Mouse (Mus musculus): ENCODE measurements around the gene Rnf166. TPM values are rescaled to one million over a fixed set of nuclear protein-coding genes. Genes with fewer than 3 reads are reported as not detected.

The Rnf166 gene
- polyA plus RNA-seq, 1 experiment from 2014 or later: 35.3 TPM

DNA sequence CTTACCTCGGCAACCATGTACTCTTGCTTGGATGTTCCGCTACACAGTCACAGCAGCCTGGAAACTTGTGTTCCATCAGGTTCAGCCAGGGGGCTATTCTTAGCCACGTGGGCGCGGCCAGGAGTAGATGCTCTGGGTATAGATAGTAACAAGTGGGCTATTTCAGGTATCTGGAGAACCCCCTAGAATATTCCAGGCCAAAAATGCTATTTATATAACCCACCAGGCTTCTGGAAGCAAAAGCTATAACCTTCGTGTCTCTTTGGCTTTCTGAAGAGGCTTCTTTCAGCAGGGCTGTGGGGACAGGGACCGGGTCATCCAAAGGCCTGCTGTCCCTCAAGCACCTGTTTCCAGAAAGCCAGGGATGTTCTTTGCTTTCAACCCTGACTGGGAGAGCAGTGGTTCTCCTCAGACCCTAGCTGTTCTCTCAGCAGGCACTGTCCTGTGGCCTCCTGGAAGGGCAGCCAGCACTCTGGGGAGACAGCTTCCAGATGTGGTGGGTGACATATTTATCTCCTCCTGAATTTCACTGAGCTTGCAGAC, 24.6 kb downstream of the Rnf166 start:
- ATAC-seq (ENCODE audit: low FRiP score, low TSS enrichment): no peak
- no peak overlapping the region for H3K27ac ChIP-seq (ENCODE audit: low read depth, low read length)

DNA sequence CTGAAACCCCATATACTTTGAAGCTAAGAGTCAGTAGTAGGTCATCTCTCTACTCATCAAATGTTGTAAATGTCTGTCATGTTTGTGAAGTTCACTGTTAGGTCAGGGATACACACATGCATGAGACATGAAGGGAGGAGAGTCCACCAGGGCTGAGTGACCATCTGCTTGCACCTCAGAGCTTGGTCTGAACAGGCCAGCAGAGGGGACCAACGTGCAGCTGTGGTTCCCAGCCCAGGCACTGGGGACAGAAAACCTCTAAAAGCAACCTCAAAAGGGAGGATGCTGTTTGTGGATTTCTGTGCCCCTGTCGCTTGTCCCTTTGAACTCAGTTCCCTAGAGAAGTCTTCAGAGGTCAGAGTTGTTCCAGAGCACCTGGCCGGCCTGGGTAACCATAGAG, 30.7 kb downstream of the Rnf166 start:
- Histone ChIP-seq H3K4me1 (ENCODE audit: control insufficient read depth, insufficient read depth, low read length) (peaks cover 8% of the 10 kb centered on the region; the same call in 1 of the 2 replicates), H3K4me3 (ENCODE audit: low read length) (no peak overlapping the region), H3K27ac (ENCODE audit: low read depth, low read length) (0 out of 2 replicates have a peak overlapping the region, but pooled peaks have one; percentile 11), H3K27me3 (ENCODE audit: control insufficient read depth, insufficient read depth, low read length) (no peaks in the 10 kb centered on the region), H3K36me3 (ENCODE audit: control insufficient read depth, insufficient read depth, low read length) (no peaks in the 10 kb centered on the region), H3K4me2 (replicated peaks; ENCODE audit: low read depth, low read length) (no peak overlapping the region), H3K9me3 (ENCODE audit: control insufficient read depth, low read length) (no peaks in the 10 kb centered on the region), H3K9ac (ENCODE audit: low read depth, low read length) (no peak overlapping the region)
- WGBS: 62% methylated on average over 3 of the region's 3 CpGs
- ATAC-seq (ENCODE audit: low FRiP score, low TSS enrichment): no peak

More for the DNA sequence above, 24.6 kb downstream of the Rnf166 start:
- H3K4me3 ChIP-seq (ENCODE audit: low read length): no peak overlapping the region
- 0 out of 2 replicates have a peak, but pooled peaks cover 2% of the 10 kb centered on the region for H3K4me1 ChIP-seq (ENCODE audit: control insufficient read depth, insufficient read depth, low read length)
- no peak overlapping the region for H3K4me2 ChIP-seq (replicated peaks; ENCODE audit: low read depth, low read length)
- 77% methylated on average over 7 of the region's 7 CpGs for WGBS
- H3K36me3 ChIP-seq (ENCODE audit: control insufficient read depth, insufficient read depth, low read length): no peaks in the 10 kb centered on the region
- no peak overlapping the region for H3K9ac ChIP-seq (ENCODE audit: low read depth, low read length)
- no peaks in the 10 kb centered on the region; the same call in 1 of the 2 replicates for H3K27me3 ChIP-seq (ENCODE audit: control insufficient read depth, insufficient read depth, low read length)
- H3K9me3 ChIP-seq (ENCODE audit: control insufficient read depth, low read length): no peaks in the 10 kb centered on the region

DNA sequence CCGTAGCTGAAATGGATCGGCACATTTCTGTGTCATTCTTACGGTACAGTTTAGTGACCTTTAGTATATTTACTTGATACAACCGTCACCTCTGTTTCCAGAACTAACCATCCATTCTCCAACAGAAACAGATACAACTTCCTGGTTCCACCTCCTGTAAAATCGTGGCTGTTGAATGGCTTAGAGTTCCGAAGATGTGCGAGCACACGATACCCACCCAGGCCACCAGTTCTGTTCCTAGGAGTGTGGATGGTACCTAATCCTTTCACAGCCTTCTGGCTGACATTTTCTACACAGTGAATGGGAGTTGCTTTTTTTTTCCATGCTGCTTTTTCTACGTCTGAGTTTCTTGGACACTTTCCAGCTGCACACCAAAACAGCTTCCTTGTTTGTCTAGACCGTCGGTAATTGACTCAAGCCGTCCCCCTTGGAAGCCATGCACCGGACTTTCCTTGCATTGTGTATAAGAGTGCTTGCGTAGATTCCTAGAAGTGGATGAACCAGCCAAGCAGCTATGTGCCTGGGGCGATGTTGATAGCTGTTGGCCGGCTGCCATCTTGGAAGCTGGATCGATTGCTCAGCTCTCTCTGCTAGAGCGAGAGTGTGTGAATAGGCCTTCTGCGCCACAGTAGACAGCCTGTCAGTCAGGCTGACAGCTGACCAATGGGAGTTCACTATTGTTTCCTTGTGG, 31.7 kb downstream of the Rnf166 start:
- Histone ChIP-seq H3K27me3 (ENCODE audit: control insufficient read depth, insufficient read depth, low read length) (no peaks in the 10 kb centered on the region), H3K27ac (ENCODE audit: low read depth, low read length) (peak overlapping the region; percentile 96), H3K4me1 (ENCODE audit: control insufficient read depth, insufficient read depth, low read length) (peaks cover 8% of the 10 kb centered on the region; the same call in 1 of the 2 replicates), H3K4me3 (ENCODE audit: low read length) (peak overlapping the region; percentile 77), H3K9me3 (ENCODE audit: control insufficient read depth, low read length) (no peaks in the 10 kb centered on the region), H3K4me2 (replicated peaks; ENCODE audit: low read depth, low read length) (peak overlapping the region; percentile 71), H3K9ac (ENCODE audit: low read depth, low read length) (peak overlapping the region; percentile 71), H3K36me3 (ENCODE audit: control insufficient read depth, insufficient read depth, low read length) (peaks cover 6% of the 10 kb centered on the region; the same call in 1 of the 2 replicates)
- WGBS: 18% methylated on average over 19 of the region's 19 CpGs
- ATAC-seq (ENCODE audit: low FRiP score, low TSS enrichment): no peak

DNA sequence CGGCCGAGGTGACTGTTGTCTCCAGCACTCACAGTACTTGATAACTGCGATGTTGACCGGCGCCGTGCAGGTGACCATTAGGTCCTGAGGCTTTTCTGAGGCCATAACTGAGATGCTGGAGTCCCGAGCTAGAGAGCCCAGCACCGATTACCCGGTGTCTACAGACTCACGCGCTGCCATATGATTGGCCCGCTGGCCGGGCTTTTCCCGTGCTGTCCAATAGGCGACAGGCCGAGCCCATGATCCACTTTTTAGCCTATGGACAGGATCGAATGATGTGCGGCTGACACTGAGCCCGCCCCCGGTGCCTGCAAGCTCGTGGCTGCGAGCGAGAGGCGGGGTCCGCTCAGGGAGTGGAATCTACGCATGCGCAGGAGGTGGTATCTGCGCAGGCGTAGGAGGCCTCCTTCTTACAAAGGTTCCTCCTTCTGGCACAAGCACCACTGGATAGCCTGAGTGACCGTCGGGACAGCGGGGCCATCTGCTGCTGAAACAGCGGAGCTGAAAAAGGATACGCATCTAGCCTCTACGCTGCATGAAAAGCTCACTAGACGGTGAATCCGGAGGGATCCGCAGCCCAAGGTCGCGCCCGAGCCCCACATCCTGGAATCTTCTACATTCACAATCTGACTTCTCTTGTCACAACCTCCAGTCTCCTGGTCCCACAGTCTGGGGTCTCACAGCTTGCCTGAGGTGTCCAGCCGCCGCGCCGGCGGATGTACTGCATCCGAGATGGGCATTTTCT, 32.4 kb downstream of the Rnf166 start, which contains the start of gene Mvd:
Gene Mvd (minus strand): TSS at position 161 of the 745 bp plus-strand sequence.
- Histone ChIP-seq H3K4me1 (ENCODE audit: control insufficient read depth, insufficient read depth, low read length) (peaks cover 11% of the 10 kb centered on the region; the same call in 1 of the 2 replicates), H3K4me3 (ENCODE audit: low read length) (peak within 1 kb of the TSS; percentile 77), H3K27ac (ENCODE audit: low read depth, low read length) (peak within 1 kb of the TSS; percentile 96), H3K9ac (ENCODE audit: low read depth, low read length) (peak within 1 kb of the TSS; percentile 72), H3K9me3 (ENCODE audit: control insufficient read depth, low read length) (no peaks in the 10 kb centered on the region), H3K27me3 (ENCODE audit: control insufficient read depth, insufficient read depth, low read length) (no peaks in the 10 kb centered on the region), H3K36me3 (ENCODE audit: control insufficient read depth, insufficient read depth, low read length) (peaks cover 6% of the 10 kb centered on the region; the same call in 1 of the 2 replicates), H3K4me2 (replicated peaks; ENCODE audit: low read depth, low read length) (peak within 1 kb of the TSS; percentile 95)
- peak; percentile 98 for ATAC-seq (ENCODE audit: low FRiP score, low TSS enrichment)
- under 1% methylated on average over 47 of the region's 47 CpGs for whole genome bisulfite sequencing

DNA sequence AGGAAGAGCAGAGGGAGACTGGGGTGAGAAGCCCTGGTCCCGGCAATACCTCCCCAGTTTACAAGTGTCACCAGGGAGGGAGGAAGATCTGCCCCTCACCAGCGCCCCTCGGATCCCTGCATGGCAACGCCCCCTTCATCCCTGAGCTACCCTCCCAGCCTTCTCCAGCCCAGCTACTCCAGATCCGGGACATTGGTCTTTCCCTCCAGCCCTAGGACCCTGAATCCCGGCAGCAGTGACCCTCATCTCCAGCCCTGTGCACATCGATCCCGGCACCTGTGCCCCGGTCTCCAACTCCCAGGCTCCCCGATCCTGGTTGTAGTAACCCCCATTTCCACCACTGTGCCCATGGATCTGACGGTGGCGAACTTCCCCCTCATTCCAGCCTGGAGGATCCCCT, 33.1 kb downstream of the Rnf166 start:
- peak; percentile 11 for ATAC-seq (ENCODE audit: low FRiP score, low TSS enrichment)
- Histone ChIP-seq H3K9ac (ENCODE audit: low read depth, low read length) (peak overlapping the region; percentile 72), H3K9me3 (ENCODE audit: control insufficient read depth, low read length) (no peaks in the 10 kb centered on the region), H3K27me3 (ENCODE audit: control insufficient read depth, insufficient read depth, low read length) (no peaks in the 10 kb centered on the region), H3K4me1 (ENCODE audit: control insufficient read depth, insufficient read depth, low read length) (peaks cover 16% of the 10 kb centered on the region; the same call in 1 of the 2 replicates), H3K36me3 (ENCODE audit: control insufficient read depth, insufficient read depth, low read length) (peaks cover 6% of the 10 kb centered on the region; the same call in 1 of the 2 replicates), H3K4me2 (replicated peaks; ENCODE audit: low read depth, low read length) (peak overlapping the region; percentile 95), H3K27ac (ENCODE audit: low read depth, low read length) (peak overlapping the region; percentile 62), H3K4me3 (ENCODE audit: low read length) (peak overlapping the region; percentile 77)
- under 1% methylated on average over 12 of the region's 12 CpGs for WGBS

DNA sequence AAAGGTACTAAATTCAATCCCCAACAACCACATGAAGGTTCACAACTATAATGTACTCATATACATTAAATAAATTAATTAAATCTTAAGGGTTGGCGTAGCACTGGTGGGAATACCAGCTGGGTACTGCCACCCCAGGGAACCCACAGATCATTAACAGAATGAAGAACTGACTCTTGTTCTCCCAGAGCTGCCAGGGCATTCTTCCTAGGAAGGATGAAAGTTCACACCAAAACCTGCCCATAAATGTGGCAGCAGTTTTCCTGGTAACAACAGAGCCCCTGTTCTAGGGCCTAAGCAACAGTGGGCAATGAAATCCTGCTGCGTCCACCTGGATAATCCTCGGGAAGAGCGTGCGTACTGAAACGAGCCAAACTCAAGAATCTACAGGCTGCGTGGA, 33.5 kb downstream of the Rnf166 start:
- peak overlapping the region; percentile 95 for H3K4me2 ChIP-seq (replicated peaks; ENCODE audit: low read depth, low read length)
- H3K4me1 ChIP-seq (ENCODE audit: control insufficient read depth, insufficient read depth, low read length): peaks cover 16% of the 10 kb centered on the region; the same call in 1 of the 2 replicates
- WGBS: 15% methylated on average over 7 of the region's 7 CpGs
- no peak overlapping the region for H3K27ac ChIP-seq (ENCODE audit: low read depth, low read length)
- no peak for ATAC-seq (ENCODE audit: low FRiP score, low TSS enrichment)
- H3K4me3 ChIP-seq (ENCODE audit: low read length): peak overlapping the region; percentile 77
- H3K9me3 ChIP-seq (ENCODE audit: control insufficient read depth, low read length): no peaks in the 10 kb centered on the region
- no peaks in the 10 kb centered on the region for H3K27me3 ChIP-seq (ENCODE audit: control insufficient read depth, insufficient read depth, low read length)
- H3K9ac ChIP-seq (ENCODE audit: low read depth, low read length): peak overlapping the region; percentile 72
- H3K36me3 ChIP-seq (ENCODE audit: control insufficient read depth, insufficient read depth, low read length): peaks cover 7% of the 10 kb centered on the region; the same call in 1 of the 2 replicates

DNA sequence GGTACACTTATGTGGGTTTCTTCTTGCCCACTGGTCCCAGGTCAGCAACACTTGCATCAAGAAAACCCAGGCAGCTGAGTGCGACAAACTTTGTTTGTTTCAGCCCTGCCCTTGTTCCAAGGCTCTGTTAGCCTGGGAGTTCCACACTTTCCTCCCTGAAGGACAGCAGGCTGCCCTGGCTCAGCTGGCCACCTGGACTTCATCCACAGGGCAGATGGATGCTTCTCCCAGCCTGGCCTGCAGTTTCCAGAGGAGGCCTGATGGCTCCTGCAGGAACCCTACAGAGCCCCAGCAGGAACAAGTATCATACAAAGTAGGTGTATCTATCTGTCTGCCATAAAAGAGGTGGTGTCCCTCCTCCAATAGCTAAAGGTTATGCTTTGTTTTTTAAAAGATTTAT, 34.5 kb downstream of the Rnf166 start:
- H3K36me3 ChIP-seq (ENCODE audit: control insufficient read depth, insufficient read depth, low read length): peaks cover 17% of the 10 kb centered on the region; the same call in 1 of the 2 replicates
- ATAC-seq (ENCODE audit: low FRiP score, low TSS enrichment): no peak
- peaks cover 18% of the 10 kb centered on the region; the same call in 1 of the 2 replicates for H3K4me1 ChIP-seq (ENCODE audit: control insufficient read depth, insufficient read depth, low read length)
- 96% methylated on average over 1 of the region's 1 CpGs for WGBS
- no peak overlapping the region for H3K27ac ChIP-seq (ENCODE audit: low read depth, low read length)
- no peaks in the 10 kb centered on the region for H3K9me3 ChIP-seq (ENCODE audit: control insufficient read depth, low read length)
- H3K27me3 ChIP-seq (ENCODE audit: control insufficient read depth, insufficient read depth, low read length): no peaks in the 10 kb centered on the region
- no peak overlapping the region for H3K4me2 ChIP-seq (replicated peaks; ENCODE audit: low read depth, low read length)
- H3K9ac ChIP-seq (ENCODE audit: low read depth, low read length): no peak overlapping the region
- no peak overlapping the region for H3K4me3 ChIP-seq (ENCODE audit: low read length)

DNA sequence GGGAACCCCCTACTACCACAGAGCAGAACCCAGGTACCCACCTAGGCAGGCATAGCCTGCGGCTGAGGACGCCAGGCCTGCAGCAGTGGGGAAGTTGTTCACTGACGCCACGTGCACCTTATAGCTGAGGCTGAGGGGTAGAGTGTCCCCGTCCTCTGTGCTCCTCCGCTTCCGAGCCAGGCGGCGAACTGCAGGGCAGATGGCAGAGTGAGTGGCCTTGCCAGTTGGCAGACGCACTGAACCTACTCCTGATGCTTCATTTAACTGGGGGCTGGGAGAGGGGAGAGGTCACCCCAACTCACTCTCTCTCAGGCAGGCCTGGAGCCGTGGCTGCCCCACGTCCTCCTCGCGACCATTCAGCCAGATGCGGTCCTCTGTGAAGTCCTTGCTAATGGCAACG, 36.5 kb downstream of the Rnf166 start:
- 96% methylated on average over 16 of the region's 16 CpGs for whole genome bisulfite sequencing
- peaks cover 16% of the 10 kb centered on the region; the same call in 1 of the 2 replicates for H3K4me1 ChIP-seq (ENCODE audit: control insufficient read depth, insufficient read depth, low read length)
- H3K4me2 ChIP-seq (replicated peaks; ENCODE audit: low read depth, low read length): no peak overlapping the region
- ATAC-seq (ENCODE audit: low FRiP score, low TSS enrichment): no peak
- no peak overlapping the region for H3K27ac ChIP-seq (ENCODE audit: low read depth, low read length)
- H3K9me3 ChIP-seq (ENCODE audit: control insufficient read depth, low read length): no peaks in the 10 kb centered on the region
- no peak overlapping the region for H3K9ac ChIP-seq (ENCODE audit: low read depth, low read length)
- no peak overlapping the region for H3K4me3 ChIP-seq (ENCODE audit: low read length)
- H3K27me3 ChIP-seq (ENCODE audit: control insufficient read depth, insufficient read depth, low read length): no peaks in the 10 kb centered on the region
- peaks cover 33% of the 10 kb centered on the region; the same call in 1 of the 2 replicates for H3K36me3 ChIP-seq (ENCODE audit: control insufficient read depth, insufficient read depth, low read length)

Measured in kidney, embryonic 14.5 days (tissue).